Mouse (Mus musculus) c-Kit-positive CD71-positive TER-119-negative erythroid progenitor cells, embryonic 14.5 days (primary cell): ENCODE results near the gene Tmem80.

Experiments used
- DNase-seq: peaks from one replicate; pipeline ENCODE4 v3.0.0-alpha.2; 2013; ENCODE audit warnings: low read depth

The Tmem80 gene

DNA sequence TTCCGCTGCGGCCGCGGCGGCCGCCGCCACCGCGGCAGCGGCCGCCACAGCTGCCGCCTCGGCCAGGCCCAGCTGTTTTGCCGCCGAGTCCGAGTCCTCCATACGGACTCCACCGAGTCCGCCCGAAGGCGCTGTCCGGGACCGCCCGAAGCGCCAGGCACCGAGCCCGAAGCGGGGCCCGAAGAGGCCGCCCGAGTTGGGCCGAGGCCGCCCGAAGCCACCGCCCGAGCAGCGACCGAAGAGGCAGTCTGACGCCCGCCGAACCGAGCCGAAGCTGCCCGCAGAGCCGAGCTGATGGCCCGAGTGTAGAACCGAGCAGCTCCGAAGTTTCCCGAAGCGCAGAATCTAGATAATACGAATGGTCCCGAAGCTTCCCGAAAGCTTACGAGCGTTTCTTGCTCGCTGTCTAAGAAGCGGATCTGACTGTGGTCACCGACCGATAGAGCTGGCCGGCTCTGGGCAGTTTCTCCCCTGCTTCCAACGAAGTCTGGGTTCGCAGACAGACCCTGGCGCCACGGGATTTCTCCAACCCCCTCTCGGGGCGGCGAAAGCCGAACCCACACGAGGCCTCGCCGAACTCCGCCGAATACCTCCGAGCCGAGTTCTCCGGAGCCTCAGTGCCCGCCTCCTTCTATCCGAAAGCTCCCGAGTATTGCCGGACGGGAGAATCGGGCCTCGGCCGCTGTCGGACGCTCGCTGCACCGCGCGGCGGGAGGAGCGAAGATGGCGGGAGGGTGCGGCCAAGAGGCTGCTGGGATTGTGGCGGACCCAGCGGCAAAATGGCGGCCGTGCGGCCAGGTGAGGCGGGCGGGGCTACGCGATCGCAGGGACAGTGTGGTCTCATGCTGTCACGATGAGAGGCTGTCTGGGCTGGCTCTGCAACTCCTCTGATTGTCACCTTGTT, at the start of gene Tmem80, which contains the start of gene Deaf1:
Gene Tmem80, plus strand, starts transcription at position 271 of the 904 bp plus-strand sequence.
Gene Deaf1, minus strand, starts transcription at position 222 of the 904 bp plus-strand sequence.
- DNase-seq = peak; percentile 97

DNA sequence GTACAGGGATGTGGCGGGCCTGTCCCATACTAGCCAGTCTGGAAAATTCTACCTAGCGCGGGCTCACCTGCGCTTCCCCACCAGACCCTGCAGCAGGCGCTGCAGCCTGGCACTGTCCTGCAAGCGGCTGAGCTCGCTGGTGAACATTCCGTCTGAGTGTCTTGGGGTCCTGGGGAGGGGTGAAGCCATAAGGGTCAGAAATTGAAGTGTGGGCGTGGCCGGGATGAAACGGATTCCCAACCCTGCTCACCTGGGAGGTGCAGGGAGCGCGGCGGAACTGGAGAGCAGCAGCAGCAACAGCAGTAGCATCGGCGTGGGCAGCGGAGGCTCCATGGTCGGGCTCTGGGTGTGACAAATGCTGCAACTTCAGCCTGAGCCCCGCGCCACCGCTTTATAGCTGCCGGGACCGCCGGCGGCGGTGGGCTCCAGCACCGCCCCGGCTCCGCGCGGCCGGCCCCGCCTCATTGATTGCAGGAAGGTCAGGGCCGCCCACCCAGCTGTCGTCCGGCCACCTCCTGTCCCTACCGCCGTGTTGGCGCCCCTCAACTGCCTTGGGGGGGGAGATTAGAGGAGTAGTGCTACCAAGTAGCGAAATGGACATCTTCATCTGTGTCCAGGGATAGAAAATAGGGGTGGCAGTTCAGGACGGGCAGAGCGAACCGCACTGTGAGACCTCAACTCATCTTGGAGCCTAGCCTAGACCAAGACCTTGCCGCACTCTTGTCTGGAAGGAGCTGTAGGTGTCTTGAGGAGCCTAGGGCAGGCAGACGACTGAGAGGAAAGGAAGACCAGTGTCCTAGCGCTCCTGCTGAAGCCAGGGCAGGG, 48.6 kb upstream of the Tmem80 start, which contains the start of gene Sct:
Gene Sct, minus strand, starts transcription at position 368 of the 825 bp plus-strand sequence.
- DNase-seq = no peak

DNA sequence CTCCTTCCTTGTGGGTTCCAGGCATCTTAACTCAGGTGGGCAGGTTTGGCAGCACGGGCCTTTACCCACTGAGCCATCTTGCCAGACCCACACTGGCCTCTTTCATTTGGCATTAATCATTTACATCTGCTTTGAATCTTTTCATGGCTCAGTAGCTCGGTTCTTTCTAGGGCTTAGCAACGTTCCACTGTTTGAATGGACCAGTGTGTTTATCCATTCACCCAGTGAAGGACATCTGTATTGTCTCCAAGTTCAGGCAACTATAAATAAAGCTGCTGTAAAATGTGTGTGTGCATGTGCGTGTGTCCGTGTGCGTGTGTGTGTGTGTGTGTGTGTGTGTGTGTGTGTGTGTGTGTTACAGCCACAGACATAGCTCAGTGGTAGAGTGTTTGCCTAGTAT, 46.1 kb upstream of the Tmem80 start:
- DNase-seq = no peak

DNA sequence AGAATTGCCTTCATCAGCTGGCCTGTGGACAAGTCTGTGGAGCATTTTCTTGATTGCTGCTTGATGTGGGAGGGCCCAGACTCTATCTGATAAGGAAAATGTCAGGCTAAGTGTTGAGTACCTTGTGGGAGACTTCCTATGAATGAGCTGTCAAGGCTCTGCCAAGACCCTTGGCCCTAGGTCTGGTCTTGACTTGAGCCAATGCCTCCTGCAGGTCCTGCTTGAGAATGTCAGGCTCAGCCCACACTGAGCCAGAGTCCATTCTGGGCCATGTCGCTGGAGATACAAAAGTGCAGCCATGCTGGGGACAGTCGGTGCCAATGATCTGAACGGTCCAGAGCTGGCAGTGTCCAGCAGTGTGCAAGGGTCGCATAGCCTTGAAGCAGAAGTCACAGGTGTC, 44.8 kb upstream of the Tmem80 start:
- no peak for DNase-seq

DNA sequence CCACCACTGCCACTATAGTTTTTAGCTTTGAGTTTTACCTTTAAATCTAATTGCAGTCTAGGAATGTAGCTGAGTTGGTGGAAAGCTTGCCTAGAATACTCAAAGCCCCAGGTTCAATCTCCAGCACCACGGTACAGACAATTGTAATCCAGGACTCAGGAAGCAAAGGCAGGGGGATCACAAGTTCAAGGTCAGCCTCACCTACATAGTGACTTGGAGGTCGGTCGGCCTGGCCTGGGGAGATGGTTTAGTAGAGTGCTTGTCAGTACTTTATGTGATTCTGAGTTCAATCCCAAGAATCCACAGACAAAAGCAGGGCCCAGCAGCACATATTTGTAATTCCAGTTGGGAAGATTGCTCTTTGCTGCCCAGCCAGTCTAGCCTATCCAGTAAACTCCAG, 39.5 kb upstream of the Tmem80 start:
- no peak for DNase-seq

DNA sequence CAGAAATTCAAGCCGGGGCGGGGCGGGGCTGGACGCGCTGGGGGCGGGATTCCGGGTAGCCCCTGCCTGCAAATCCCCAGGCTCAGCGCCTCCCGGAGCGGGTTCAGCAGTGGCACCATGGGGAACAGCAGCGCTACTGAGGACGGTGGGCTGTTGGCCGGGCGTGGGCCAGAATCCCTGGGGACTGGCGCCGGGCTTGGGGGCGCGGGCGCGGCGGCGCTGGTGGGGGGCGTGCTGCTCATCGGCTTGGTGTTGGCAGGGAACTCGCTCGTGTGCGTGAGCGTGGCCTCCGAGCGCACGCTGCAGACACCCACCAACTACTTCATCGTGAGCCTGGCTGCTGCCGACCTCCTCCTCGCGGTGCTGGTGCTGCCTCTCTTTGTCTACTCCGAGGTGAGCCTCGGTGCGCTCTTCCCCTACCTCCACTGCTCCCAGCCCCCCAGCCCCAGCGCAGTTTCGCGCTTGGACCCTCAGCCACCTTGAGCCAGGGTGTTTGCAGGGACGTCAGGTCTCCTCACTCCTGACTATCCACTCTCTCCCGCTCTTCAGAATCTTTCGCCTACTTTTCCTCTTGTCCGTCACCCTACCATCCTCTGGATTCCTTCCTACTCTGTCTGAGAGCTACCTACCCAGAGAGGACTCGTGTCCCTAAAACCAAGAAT, 35.5 kb upstream of the Tmem80 start, which contains the start of gene Drd4:
Gene Drd4, plus strand, starts transcription at position 86 of the 662 bp plus-strand sequence.
- DNase-seq = no peak

DNA sequence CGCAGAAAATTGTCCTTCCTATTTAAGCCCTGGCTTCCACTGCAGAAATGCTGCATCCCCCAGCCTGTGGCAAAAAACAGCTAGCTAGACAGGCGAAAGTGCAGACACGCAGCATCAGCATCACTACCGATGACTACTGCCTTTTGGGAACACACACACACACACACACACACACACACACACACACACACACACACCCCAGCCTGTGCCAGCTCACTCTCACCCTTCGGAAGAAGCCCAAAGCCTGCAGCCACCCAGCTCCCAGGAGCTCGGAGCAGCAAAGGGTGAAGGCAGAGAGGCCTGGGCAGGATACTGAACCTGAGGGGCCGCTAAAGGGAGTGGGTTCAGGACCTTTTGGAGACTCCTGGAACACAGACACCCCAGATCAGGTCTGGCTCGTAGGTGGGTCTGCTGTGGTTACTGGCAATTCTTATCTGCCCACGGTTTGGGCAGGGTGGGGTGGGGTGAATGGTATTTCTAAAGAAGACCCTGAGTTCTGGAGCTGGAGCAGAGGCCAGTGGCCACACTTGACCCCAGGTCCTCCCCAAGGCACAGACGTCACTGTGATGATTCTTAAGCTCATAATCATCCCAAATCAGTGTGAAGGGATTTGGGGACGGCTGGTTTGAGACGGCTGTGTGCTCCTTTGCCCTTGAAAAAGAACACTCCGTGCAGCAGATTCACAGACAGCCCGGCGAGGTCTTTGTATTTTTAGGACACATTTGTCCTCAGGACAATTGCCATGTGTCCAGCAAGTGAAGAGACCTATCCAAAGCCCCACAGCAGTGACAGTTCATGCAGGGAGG, 34.8 kb upstream of the Tmem80 start:
- no peak for DNase-seq

DNA sequence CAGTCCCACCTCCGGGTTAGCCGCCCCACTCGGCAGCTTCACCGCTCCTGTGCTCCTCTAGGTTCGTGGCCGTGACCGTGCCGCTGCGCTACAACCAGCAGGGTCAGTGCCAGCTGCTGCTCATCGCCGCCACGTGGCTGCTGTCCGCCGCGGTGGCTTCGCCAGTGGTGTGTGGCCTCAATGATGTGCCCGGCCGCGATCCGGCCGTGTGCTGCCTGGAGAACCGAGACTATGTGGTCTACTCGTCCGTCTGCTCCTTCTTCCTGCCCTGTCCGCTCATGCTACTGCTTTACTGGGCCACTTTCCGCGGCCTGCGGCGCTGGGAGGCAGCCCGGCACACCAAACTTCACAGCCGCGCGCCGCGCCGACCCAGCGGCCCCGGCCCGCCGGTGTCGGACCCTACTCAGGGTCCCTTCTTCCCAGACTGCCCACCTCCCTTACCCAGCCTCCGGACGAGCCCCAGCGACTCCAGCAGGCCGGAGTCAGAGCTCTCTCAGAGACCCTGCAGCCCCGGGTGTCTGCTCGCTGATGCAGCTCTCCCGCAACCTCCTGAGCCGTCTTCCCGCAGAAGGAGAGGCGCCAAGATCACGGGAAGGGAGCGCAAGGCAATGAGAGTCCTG, 33.6 kb upstream of the Tmem80 start:
- no peak for DNase-seq

DNA sequence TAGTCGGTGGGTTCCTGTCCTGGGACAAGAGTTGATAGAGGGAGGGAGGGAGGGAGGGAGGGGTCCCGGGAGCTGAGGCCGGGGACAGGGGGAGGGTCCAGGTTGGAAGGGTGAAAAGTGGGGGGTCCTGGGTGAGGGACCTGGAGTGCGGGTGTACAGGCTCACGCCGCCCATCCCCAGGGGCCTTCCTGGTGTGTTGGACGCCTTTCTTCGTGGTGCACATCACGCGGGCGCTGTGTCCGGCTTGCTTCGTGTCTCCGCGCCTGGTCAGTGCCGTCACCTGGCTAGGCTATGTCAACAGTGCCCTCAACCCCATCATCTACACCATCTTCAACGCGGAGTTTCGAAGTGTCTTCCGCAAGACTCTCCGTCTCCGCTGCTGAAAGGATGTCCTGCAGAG, 33.1 kb upstream of the Tmem80 start:
- DNase-seq = no peak

DNA sequence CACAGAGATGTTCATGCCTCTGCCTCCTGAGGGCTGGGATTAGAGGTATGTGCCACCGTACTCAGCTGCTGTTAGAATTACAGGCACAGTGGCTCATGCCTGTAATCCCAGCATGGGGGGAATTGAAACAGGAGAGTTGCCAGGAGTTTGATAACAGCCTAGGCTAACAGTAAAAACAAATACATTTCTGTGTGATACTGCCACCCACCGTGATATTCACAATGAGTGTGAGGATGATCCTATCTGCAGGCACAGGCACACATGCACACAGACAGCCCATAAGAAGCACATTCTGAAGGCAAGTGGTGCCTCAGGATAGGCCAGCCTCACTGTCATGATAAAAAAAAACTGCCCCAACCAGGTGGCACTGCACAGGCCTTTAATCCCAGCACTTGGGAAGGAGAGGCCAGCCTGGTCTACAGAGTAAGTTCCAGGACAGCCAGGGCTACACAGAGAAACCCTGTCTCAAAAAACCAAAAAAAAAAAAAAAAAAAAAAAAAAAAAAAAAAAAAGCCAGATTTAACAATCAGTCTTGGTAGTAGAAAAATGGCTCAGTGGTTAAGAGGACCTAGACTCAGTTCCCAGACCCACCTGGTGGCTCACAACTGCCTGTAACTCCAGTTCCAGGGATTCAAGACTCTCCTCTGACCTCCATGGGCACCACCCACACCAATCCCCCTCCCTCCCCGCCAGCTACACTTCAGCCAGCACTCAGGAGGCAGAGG, 29.5 kb upstream of the Tmem80 start:
- DNase-seq = peak; percentile 14

DNA sequence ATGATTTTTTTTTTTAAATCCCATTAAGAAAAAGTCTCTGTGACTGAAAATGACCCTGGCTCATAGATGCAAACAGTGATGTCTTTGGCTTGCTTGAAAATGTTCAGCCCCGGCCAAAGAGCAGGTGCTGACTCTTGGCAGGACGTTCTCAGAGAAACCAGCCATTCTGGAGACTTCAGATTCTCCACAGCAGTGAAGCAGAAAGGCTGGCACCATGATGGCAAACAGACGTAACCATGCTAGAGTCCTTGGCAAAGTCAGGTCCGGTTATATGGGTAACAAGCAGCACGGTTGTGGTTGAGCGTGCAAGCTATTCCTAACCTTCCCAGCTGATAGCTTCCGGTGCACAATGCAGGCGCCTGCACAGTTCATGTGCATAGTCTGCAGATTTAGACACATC, 28.4 kb upstream of the Tmem80 start:
- DNase-seq = no peak

DNA sequence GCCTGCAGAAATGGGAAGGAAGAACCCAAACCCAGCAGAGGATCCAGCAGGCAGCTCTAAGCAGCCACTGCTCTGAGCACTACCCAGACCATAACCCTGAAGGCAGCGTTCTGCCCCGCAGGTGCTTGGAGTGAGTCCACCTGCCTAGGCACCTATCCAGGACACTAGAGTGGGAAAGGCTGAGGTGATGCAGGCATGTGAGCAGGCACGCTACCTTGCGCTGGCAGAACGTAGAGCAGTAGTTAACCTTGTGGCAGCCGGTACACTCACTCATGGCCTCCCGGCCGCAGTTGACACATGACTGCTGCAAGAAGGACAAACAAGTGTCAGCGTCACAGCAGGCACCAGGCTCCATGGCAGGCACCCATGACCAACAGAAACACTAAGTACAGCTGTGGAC, 26.2 kb upstream of the Tmem80 start:
- DNase-seq = no peak

DNA sequence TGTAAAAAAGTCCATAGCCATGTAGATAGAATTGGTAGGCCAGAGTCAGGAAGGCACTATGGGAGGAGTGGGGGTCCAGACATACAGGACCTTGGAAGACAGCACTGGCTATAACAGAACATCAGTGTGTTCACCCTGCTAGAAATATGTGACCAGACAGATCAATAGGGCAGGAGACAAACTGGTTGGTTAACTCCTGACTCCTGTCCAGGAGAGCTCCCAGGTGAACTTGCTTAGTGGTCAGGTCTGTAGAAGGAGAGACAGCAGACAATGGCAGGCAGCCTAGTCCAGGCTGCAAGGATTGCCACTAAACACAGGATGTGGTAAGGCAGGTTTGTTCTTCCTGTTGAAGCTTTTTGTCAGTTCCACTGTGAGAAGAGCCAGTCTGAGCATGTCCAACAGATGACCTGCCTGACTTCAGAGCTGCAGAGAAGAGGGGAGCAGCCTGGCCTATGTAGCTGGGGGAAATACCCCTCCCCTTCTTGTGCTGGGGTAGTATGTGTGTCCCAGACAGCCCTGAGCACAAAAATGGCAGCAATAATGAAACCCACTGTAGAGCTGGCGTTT, 24.8 kb upstream of the Tmem80 start:
- DNase-seq = no peak

DNA sequence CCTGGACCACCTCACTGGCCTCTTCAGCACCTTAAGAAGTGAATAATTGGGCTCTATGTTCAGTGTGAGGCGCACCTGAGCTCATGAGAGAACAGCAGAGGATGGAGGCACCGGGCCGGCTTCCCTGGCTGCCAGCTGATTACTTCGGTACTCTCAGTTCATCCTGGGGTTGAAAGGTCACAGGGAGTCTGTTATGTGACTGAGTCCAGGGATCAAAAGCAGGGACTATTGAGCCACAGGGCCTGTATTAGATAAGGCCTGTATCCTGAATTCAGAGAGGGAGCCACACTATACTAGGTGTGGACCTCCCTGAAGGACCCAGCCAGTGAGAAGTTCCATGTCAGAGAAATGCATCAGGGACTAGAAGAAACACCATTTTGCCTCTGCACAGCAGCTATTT, 23.0 kb upstream of the Tmem80 start:
- DNase-seq = no peak

DNA sequence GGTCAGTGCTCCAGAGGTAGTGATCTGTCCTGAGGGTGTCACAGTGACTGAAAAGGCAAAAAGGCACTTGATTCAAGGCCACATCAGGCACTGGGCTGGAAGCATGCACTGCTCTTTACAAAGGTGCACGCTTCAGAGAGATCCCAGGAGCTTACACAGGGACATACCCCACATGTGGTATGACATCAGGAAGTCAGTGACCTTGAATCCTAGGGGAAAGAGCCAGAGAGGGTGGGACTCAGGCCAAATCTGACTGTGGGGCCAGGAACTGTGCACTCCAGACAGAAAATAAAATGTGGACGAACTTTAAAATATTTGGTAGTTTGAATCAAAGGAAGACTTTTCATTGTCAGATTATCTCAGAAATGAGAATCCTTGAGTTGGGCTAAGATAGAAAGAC, 13.1 kb upstream of the Tmem80 start:
- DNase-seq = no peak

DNA sequence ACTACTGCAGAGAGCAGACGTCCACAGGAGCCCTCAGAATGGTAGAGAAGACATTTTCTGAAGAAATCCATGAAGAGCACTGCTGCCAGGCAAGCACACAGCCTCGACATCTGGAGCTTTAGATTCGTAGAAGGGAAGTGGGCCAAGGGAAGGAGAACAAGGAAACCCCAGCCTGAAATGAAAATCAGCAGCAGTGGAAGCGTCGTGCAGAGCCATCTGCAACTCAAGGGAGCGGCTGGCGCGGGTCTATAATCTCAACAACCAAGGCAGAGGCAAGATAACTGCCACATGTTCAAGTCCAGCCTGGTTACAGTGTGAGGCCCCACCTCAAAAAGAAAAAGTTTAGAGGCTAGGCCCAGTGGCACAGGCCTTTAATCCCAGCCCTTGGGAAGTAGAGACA, 12.5 kb upstream of the Tmem80 start:
- no peak for DNase-seq

DNA sequence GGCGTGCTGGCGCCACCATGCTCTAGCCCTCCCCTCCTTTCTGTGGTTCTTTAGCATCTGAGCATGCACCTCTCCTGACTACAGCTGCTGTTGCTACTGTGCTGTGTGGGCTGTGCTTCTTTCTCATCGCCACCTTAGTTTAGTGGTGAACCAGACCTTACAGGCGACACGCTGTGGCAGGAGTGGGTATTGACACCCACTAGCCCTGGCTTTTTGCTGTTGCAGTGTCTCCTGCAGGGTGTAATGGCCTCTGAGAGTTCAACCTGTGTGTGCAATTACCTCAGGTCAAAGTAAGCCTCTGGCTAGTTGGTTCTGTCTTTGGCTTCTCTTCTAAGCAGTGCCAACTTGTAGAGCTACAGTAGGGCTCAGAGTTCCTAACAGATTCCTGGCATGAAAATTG, 11.6 kb upstream of the Tmem80 start:
- no peak for DNase-seq

DNA sequence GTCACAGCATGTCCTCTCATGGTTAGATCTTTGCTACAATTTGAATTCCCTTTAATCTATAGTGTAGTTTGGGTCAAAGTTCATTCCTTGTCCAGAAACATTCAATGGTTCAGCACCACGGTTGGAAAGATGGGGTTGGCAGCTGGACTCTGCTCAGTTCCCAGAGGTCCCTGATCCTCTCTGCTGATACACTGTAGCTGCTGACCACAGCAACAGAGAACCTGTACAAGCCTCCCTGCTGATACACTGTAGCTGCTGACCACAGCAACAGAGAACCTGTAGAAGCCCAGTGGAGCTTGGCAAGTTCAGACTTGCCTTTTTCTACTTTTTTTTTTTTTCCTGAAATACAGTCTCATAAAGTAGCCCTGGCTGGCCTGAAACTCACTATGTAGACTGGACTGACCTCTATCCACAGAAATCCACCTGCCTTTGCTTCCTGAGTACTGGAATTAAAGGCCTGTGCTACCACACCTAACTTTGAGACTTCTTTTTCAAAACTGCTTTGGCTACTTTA, 9.9 kb upstream of the Tmem80 start:
- no peak for DNase-seq

DNA sequence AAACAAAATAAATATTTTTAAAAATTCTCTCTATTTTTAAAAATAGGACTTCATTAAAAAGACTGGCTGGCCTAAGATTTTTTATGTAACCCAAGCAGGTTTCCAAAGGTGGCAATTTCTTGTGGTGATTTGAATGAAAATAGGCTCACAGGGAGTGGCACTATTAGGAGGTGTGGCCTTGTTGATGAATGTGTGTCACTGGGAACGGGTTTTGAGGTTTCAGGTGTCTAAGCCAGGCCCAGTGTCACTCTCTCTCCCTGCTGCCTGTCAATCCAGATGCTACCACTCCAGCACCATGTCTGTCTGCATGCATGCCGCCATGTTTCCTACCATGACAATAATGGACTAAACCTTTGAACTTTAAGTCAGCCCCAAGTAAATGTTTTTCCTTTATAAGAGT, 8.1 kb upstream of the Tmem80 start:
- DNase-seq = no peak

DNA sequence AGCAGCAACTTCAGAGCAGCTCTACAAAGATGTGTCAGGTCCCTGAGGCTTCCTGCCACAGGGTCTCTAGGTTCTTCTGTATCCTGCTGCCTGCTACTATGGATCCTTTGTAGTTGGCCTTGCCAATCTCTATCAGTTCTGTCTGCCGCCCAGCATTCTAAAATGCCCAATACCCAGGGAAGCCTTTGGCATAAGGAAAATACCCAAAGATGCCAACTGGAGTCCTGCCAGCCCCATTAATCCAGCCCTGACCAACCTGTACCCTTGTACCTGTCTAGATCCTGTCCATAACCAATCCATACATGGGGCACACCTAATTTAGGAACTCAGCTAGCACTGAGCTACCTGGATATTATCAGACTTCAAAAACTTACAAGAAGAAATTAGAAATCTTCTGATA, 2.9 kb upstream of the Tmem80 start:
- DNase-seq = no peak
